Mouse (Mus musculus): Measurements from ENCODE around the gene Rhox13.

- TF ChIP-seq CTCF (conservative IDR thresholded peaks at IDR 0.05; ENCODE audit: insufficient read depth, insufficient read length, low read depth, low read length), result no peak
- no peak for TF ChIP-seq POLR2A (IDR thresholded peaks at IDR 0.05; ENCODE audit: low read depth, low read length)
Measured at GRCm38 (mm10) chrX:38165315-38165714, 44.3 kb downstream of the Rhox13 start.

All from kidney, adult 2 months (tissue).